Mouse (Mus musculus): ENCODE measurements at regions not wholly inside any gene's neighbourhood (a gene's known extent, or its start where the extent isn't known, plus 50 kb on each side); places are given as distances from the start of the nearest gene placed in this dataset.

- ATAC-seq (ENCODE audit: insufficient number of reproducible peaks, insufficient read depth, low FRiP score, low TSS enrichment, low read depth), result no peak
- H3K9ac ChIP-seq, result no peak overlapping the region
- peak overlapping the region; percentile 44; the same call in 1 of the 2 replicates for H3K27ac ChIP-seq
- no peak overlapping the region for H3K4me2 ChIP-seq
- H3K9me3 ChIP-seq, result no peaks in the 10 kb centered on the region
- H3K4me3 ChIP-seq, result no peak overlapping the region
- no peaks in the 10 kb centered on the region for H3K36me3 ChIP-seq
- H3K4me1 ChIP-seq, result peaks cover 12% of the 10 kb centered on the region
- WGBS, result 32% methylated on average over 11 of the region's 11 CpGs
- H3K27me3 ChIP-seq, result no peaks in the 10 kb centered on the region
Observed at GRCm38 (mm10) chr16:24056885-24057531, 68.4 kb upstream of the Bcl6 start.

DNA sequence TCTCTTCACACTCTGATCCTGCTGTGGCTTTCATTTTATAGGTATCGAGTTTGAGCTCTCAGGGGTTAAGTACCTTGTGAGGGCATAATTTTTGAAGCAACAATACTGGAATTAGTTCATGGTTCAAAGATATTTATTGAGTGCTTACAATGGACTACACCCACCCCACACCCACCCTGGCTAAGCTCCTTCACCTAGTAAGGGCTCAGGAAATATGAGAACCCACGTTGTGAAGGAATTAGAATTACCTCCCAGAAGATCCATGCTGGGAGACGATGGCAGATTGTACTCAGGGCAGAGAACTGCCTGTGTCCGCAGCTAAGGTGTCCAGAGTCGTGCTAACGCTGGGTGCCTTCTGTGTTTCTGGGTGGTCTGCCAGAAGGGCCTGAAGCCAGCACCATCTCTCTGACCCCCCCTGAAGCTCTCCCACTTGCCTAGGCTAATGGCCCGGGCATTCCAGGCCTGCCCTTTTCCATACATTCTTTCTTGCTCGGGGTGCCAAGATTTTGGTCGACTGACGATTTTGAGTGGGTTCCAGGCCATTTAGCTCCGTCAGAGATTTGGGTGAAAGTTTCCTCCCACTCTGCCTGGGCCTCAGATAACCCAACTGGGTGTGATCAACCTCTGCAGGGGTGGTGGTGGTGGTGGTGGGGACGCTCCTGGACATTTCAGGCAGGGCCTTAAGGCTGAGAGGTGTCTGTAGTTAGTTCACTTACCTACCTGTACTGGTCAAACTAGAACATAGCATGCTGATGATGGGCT, 67.7 kb upstream of the Bcl6 start:
- H3K27me3 ChIP-seq, result no peaks in the 10 kb centered on the region
- peak overlapping the region; percentile 44; the same call in 1 of the 2 replicates for H3K27ac ChIP-seq
- no peak overlapping the region for H3K4me2 ChIP-seq
- no peaks in the 10 kb centered on the region for H3K9me3 ChIP-seq
- 51% methylated on average over 12 of the region's 12 CpGs for WGBS
- no peaks in the 10 kb centered on the region for H3K36me3 ChIP-seq
- H3K4me3 ChIP-seq, result no peak overlapping the region
- no peak for ATAC-seq (ENCODE audit: insufficient number of reproducible peaks, insufficient read depth, low FRiP score, low TSS enrichment, low read depth)
- H3K4me1 ChIP-seq, result peaks cover 12% of the 10 kb centered on the region
- H3K9ac ChIP-seq, result no peak overlapping the region

DNA sequence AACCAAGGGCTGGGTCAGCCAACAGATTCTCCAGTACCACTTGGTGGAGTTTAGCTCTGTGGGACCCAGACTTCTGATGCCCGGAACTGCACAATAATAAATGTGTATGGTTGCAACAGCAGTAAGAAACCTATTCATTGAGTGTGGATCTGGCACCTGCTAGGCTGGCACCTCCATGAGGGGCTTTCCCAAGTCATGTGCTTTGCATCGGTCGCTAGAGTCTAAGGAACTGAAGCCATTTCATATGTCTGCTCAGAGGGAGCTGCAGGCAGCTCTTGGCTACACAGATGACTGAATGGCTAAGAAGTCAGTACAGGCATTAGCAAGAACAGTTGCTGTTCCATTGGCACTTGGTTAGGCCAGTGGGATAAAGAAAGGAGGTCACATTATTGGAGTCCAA, 65.6 kb upstream of the Bcl6 start:
- ATAC-seq (ENCODE audit: insufficient number of reproducible peaks, insufficient read depth, low FRiP score, low TSS enrichment, low read depth), result no peak
- 97% methylated on average over 3 of the region's 3 CpGs for WGBS
- Histone ChIP-seq H3K4me1 (peaks cover 12% of the 10 kb centered on the region), H3K9ac (no peak overlapping the region), H3K9me3 (no peaks in the 10 kb centered on the region), H3K27me3 (no peaks in the 10 kb centered on the region), H3K36me3 (no peaks in the 10 kb centered on the region), H3K4me2 (no peak overlapping the region), H3K27ac (no peak overlapping the region), H3K4me3 (no peak overlapping the region)

- no peak overlapping the region for H3K27ac ChIP-seq
- ATAC-seq (ENCODE audit: insufficient number of reproducible peaks, insufficient read depth, low FRiP score, low TSS enrichment, low read depth), result no peak
- 69% methylated on average over 10 of the region's 10 CpGs for WGBS
Observed at GRCm38 (mm10) chr16:24053403-24053802, 64.8 kb upstream of the Bcl6 start.

DNA sequence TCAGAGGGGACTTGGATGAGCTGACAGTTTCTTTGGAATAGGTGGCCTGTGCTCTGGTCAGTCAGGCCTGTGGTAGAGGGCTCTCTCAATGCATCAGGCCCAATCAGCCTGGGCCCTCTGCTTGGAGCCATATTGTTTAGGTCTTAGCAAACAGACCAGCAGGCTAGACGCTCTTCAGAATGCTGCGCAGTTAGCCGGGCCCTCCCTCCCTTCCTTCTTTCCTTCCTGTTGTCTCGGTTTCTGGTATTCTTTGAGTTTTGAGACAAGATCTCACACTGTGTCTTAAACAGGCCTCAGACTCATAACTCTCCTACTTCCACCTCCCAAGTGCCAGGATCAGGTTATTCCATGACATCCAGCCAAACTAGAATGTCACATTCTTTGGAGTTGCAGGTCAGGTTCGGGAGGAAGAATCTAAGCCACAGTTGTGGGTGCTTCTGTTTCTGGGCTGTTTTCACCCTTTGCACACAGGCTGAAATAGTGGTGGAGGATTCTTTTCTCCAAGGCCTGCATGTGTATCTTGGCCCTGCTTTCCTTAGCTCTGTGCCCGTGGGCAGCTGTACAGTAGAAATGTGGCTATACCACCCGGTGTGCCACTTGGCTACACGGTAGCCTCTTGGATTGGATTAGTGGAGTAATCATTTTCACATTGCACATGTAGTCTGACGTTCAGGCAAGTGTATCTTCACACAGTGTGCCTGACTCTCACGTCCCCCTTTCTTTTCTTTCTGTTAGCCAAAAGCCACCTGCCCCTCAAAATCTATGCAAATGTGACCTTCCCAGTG, 62.4 kb upstream of the Bcl6 start:
- H3K27me3 ChIP-seq, result no peaks in the 10 kb centered on the region
- no peak overlapping the region for H3K9ac ChIP-seq
- no peak overlapping the region for H3K4me3 ChIP-seq
- no peak overlapping the region for H3K27ac ChIP-seq
- no peak overlapping the region for H3K4me2 ChIP-seq
- no peak for ATAC-seq (ENCODE audit: insufficient number of reproducible peaks, insufficient read depth, low FRiP score, low TSS enrichment, low read depth)
- H3K36me3 ChIP-seq, result no peaks in the 10 kb centered on the region
- WGBS, result 77% methylated on average over 10 of the region's 10 CpGs
- no peaks in the 10 kb centered on the region for H3K9me3 ChIP-seq
- H3K4me1 ChIP-seq, result no peaks in the 10 kb centered on the region

More at GRCm38 (mm10) chr16:24053403-24053802, 64.8 kb upstream of the Bcl6 start:
- H3K4me3 ChIP-seq, result no peak overlapping the region
- no peak overlapping the region for H3K9ac ChIP-seq
- peaks cover 12% of the 10 kb centered on the region for H3K4me1 ChIP-seq
- H3K36me3 ChIP-seq, result no peaks in the 10 kb centered on the region
- no peak overlapping the region for H3K4me2 ChIP-seq
- H3K27me3 ChIP-seq, result no peaks in the 10 kb centered on the region
- H3K9me3 ChIP-seq, result no peaks in the 10 kb centered on the region

DNA sequence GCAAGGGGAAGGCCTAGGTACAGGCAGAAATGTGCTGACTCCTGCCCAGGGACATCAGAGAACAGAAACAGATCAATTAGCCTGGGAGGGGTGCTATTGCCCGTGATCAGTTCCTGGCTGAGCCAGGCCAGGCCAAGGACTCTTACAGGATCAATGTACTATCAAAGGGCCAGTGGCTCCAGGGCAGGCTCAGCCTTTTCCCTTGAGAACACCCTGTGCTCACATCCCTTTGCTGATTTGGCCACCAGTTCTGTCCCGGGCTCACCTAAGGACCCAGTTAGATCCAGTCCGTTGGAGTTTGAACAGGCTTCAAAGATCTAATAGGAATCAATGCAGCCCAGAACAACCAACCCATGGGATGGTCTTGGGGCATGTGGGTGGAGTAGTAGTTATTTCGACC, 55.1 kb upstream of the Bcl6 start:
- 78% methylated on average over 4 of the region's 4 CpGs for WGBS
- Histone ChIP-seq H3K27ac (no peak overlapping the region), H3K27me3 (no peaks in the 10 kb centered on the region), H3K4me2 (no peak overlapping the region), H3K36me3 (no peaks in the 10 kb centered on the region), H3K4me1 (no peaks in the 10 kb centered on the region), H3K4me3 (no peak overlapping the region), H3K9me3 (no peaks in the 10 kb centered on the region), H3K9ac (no peak overlapping the region)
- no peak for ATAC-seq (ENCODE audit: insufficient number of reproducible peaks, insufficient read depth, low FRiP score, low TSS enrichment, low read depth)

GRCm38 (mm10) chr16:24042977-24043376, 54.3 kb upstream of the Bcl6 start:
- no peak overlapping the region for H3K4me2 ChIP-seq
- no peak overlapping the region for H3K4me3 ChIP-seq
- ATAC-seq (ENCODE audit: insufficient number of reproducible peaks, insufficient read depth, low FRiP score, low TSS enrichment, low read depth), result no peak
- no peaks in the 10 kb centered on the region for H3K4me1 ChIP-seq
- H3K9me3 ChIP-seq, result no peaks in the 10 kb centered on the region
- H3K36me3 ChIP-seq, result no peaks in the 10 kb centered on the region
- no peak overlapping the region for H3K9ac ChIP-seq
- no peak overlapping the region for H3K27ac ChIP-seq
- H3K27me3 ChIP-seq, result no peaks in the 10 kb centered on the region
- 92% methylated on average over 3 of the region's 3 CpGs for WGBS

DNA sequence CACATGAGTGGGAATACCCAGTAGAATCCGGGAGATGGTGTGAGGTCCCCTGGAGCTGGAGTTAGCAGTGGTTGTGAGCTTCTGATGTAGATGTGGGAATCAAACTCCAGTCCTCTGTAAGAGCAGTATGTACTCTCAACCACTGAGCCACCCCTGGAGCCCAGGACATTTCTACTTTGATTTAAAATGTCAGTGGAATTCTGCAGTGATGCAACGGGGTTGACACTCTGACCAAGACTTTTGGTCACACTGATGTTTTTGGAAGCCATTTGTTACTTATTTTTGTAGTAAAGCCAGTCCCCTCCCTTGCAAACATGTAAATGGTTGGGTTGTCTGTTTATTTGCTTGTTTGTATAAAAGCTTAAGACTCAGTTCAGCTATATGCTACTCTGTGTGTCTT, 53.6 kb upstream of the Bcl6 start:
- H3K4me1 ChIP-seq, result no peaks in the 10 kb centered on the region
- no peak overlapping the region for H3K4me3 ChIP-seq
- H3K36me3 ChIP-seq, result no peaks in the 10 kb centered on the region
- H3K27ac ChIP-seq, result no peak overlapping the region
- H3K9me3 ChIP-seq, result no peaks in the 10 kb centered on the region
- H3K4me2 ChIP-seq, result no peak overlapping the region
- 75% methylated on average over 2 of the region's 2 CpGs for WGBS
- ATAC-seq (ENCODE audit: insufficient number of reproducible peaks, insufficient read depth, low FRiP score, low TSS enrichment, low read depth), result no peak
- H3K9ac ChIP-seq, result no peak overlapping the region
- no peaks in the 10 kb centered on the region for H3K27me3 ChIP-seq

DNA sequence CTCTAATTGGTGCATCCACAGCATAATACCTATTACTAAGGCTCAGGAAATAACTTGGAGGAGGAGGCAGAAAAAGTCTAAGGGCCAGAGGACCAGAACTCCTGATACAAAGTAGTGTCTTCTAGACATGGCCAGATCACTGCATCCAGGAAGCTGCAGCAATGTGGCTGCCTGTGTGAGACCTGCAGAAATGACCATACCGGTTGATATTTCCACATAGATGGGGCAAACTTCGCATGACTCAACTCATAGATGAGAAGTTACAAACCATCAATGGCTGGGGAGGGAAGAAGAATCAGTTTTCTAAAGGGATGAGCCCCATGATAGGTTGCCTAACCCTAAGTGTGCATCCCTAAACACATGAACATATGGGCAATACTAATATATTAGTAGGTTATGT, 52.8 kb upstream of the Bcl6 start:
- no peaks in the 10 kb centered on the region for H3K4me1 ChIP-seq
- no peak overlapping the region for H3K4me2 ChIP-seq
- ATAC-seq (ENCODE audit: insufficient number of reproducible peaks, insufficient read depth, low FRiP score, low TSS enrichment, low read depth), result no peak
- no peaks in the 10 kb centered on the region for H3K9me3 ChIP-seq
- H3K27me3 ChIP-seq, result no peaks in the 10 kb centered on the region
- no peaks in the 10 kb centered on the region for H3K36me3 ChIP-seq
- H3K9ac ChIP-seq, result no peak overlapping the region
- no peak overlapping the region for H3K27ac ChIP-seq
- WGBS, result 81% methylated on average over 2 of the region's 2 CpGs
- H3K4me3 ChIP-seq, result no peak overlapping the region

GRCm38 (mm10) chr16:24039765-24040164, 51.1 kb upstream of the Bcl6 start:
- 87% methylated on average over 4 of the region's 4 CpGs for WGBS
- Histone ChIP-seq H3K4me1 (no peaks in the 10 kb centered on the region), H3K9ac (no peak overlapping the region), H3K27ac (no peak overlapping the region), H3K36me3 (no peaks in the 10 kb centered on the region), H3K27me3 (no peaks in the 10 kb centered on the region), H3K4me2 (no peak overlapping the region), H3K9me3 (no peaks in the 10 kb centered on the region), H3K4me3 (no peak overlapping the region)
- ATAC-seq (ENCODE audit: insufficient number of reproducible peaks, insufficient read depth, low FRiP score, low TSS enrichment, low read depth), result no peak
